Mouse (Mus musculus): ENCODE results near the gene Tmem210.

GRCm38 (mm10) chr2:25242101-25242506 lies 45.8 kb upstream of the Tmem210 start, which contains the start of the genes Rnf208 and Cysrt1:
- TF ChIP-seq CTCF (IDR thresholded peaks at IDR 0.05; ENCODE audit: low read depth, low read length) = no peak
- TF ChIP-seq POLR2AphosphoS5 (IDR thresholded peaks at IDR 0.05; ENCODE audit: insufficient replicate concordance, low read depth, low read length) = no peak
- no peak for TF ChIP-seq GATA1 (IDR thresholded peaks at IDR 0.05; ENCODE audit: borderline replicate concordance, low read length)
- no peak for TF ChIP-seq GATA2 (IDR thresholded peaks at IDR 0.05; ENCODE audit: borderline replicate concordance, low read depth, low read length)
- TF ChIP-seq TAL1 (conservative IDR thresholded peaks at IDR 0.05; ENCODE audit: low read depth, low read length) = no peak

All from G1E (cell line).